Comparison of ENCODE assay signal across 18 mouse cellular contexts in genomic region chr2:136952238-136952637, GRCm38 (mm10).
A peak's percentile ranks its signal among the peaks of the same experiment; 100 is the strongest.
DNase-seq lines count a peak whose midpoint lies in the region; ATAC-seq and TF ChIP-seq lines count a peak whose summit lies in the region.
"Had no signal": no experiment of that assay in that cellular context is flagged by ENCODE, and none has a peak within 500 bp of the region (broad histone marks: within the 10 kb centered on the region; RNA-seq: fewer than 3 reads in every experiment).

No protein-coding gene starts in this region.

- H3K27ac ChIP-seq in kidney, embryonic 15.5 days, result no peak overlapping the region
- H3K27ac ChIP-seq in liver, embryonic 15.5 days (replicated peaks), result no peak overlapping the region
- no peak overlapping the region for H3K27ac ChIP-seq in midbrain, postnatal 0 days (ENCODE audit: low read depth, low read length)
- H3K27ac ChIP-seq: heart, embryonic 15.5 days; hindbrain, embryonic 13.5 days; left cerebral cortex, adult 2 months; limb, embryonic 15.5 days; midbrain, embryonic 12.5 days had no signal

- H3K4me1 ChIP-seq in kidney, embryonic 15.5 days, result peaks cover 10% of the 10 kb centered on the region; the same call in 1 of the 2 replicates
- peaks cover 24% of the 10 kb centered on the region for H3K4me1 ChIP-seq in liver, embryonic 15.5 days (replicated peaks)
- no peaks in the 10 kb centered on the region for H3K4me1 ChIP-seq in midbrain, postnatal 0 days (ENCODE audit: insufficient read depth, low read length)
- H3K4me1 ChIP-seq: hindbrain, embryonic 13.5 days; midbrain, embryonic 12.5 days had no signal

- H3K9ac ChIP-seq in kidney, embryonic 15.5 days, result no peak overlapping the region
- H3K9ac ChIP-seq in liver, embryonic 15.5 days, result no peak overlapping the region
- no peak overlapping the region for H3K9ac ChIP-seq in midbrain, postnatal 0 days (replicated peaks; ENCODE audit: low read length, poor library complexity, severe bottlenecking)
- H3K9ac ChIP-seq: heart, embryonic 15.5 days; hindbrain, embryonic 13.5 days; limb, embryonic 15.5 days; midbrain, embryonic 12.5 days had no signal

- no peak overlapping the region for H3K4me3 ChIP-seq in kidney, embryonic 15.5 days (replicated peaks)
- no peak overlapping the region for H3K4me3 ChIP-seq in liver, embryonic 15.5 days (replicated peaks)
- H3K4me3 ChIP-seq in midbrain, postnatal 0 days (ENCODE audit: low read depth, low read length), result no peak overlapping the region
- H3K4me3 ChIP-seq: erythroblast, embryonic 14.5 days; heart, embryonic 15.5 days; hindbrain, embryonic 13.5 days; left cerebral cortex, adult 2 months; limb, embryonic 15.5 days; midbrain, embryonic 12.5 days had no signal

- no peaks in the 10 kb centered on the region for H3K9me3 ChIP-seq in kidney, embryonic 15.5 days (replicated peaks)
- no peaks in the 10 kb centered on the region for H3K9me3 ChIP-seq in liver, embryonic 15.5 days (replicated peaks)
- no peaks in the 10 kb centered on the region for H3K9me3 ChIP-seq in midbrain, postnatal 0 days (ENCODE audit: low read length)
- H3K9me3 ChIP-seq: heart, embryonic 15.5 days; hindbrain, embryonic 13.5 days; limb, embryonic 15.5 days; midbrain, embryonic 12.5 days had no signal

- intact Hi-C loops in left cerebral cortex, postnatal 14 days (cut with DNase I), result no loop called here

- no peaks in the 10 kb centered on the region for H3K27me3 ChIP-seq in kidney, embryonic 15.5 days
- H3K27me3 ChIP-seq in liver, embryonic 15.5 days, result no peaks in the 10 kb centered on the region
- H3K27me3 ChIP-seq in midbrain, postnatal 0 days (ENCODE audit: insufficient read depth, low read length), result no peaks in the 10 kb centered on the region
- H3K27me3 ChIP-seq: CH12.LX; heart, embryonic 15.5 days; hindbrain, embryonic 13.5 days; limb, embryonic 15.5 days; midbrain, embryonic 12.5 days had no signal

- no peak overlapping the region for H3K4me2 ChIP-seq in kidney, embryonic 15.5 days
- no peak overlapping the region for H3K4me2 ChIP-seq in liver, embryonic 15.5 days
- H3K4me2 ChIP-seq in midbrain, postnatal 0 days (ENCODE audit: low read depth, low read length, poor library complexity, severe bottlenecking), result no peak overlapping the region
- H3K4me2 ChIP-seq: heart, embryonic 15.5 days; hindbrain, embryonic 13.5 days; limb, embryonic 15.5 days; midbrain, embryonic 12.5 days had no signal

- 62% methylated on average over 1 of the region's 1 CpGs for WGBS in kidney, embryonic 15.5 days
- 65% methylated on average over 1 of the region's 1 CpGs for WGBS in liver, embryonic 15.5 days (ENCODE audit: insufficient replicate concordance)
- WGBS in midbrain, postnatal 0 days, result 62% methylated on average over 1 of the region's 1 CpGs

- TF ChIP-seq CTCF in midbrain, postnatal 0 days (IDR thresholded peaks at IDR 0.05), result no peak

- peak; percentile 67; the same call in 1 of the 2 replicates for ATAC-seq in kidney, embryonic 15.5 days (replicated peaks; ENCODE audit: low FRiP score)
- ATAC-seq in liver, embryonic 15.5 days (ENCODE audit: insufficient read depth), result peak; percentile 54
- no peak for ATAC-seq in midbrain, postnatal 0 days (ENCODE audit: low FRiP score)

- no peaks in the 10 kb centered on the region for H3K36me3 ChIP-seq in kidney, embryonic 15.5 days
- H3K36me3 ChIP-seq in liver, embryonic 15.5 days (replicated peaks), result no peaks in the 10 kb centered on the region
- H3K36me3 ChIP-seq in midbrain, postnatal 0 days (ENCODE audit: insufficient read depth, low read length), result no peaks in the 10 kb centered on the region
- H3K36me3 ChIP-seq: heart, embryonic 15.5 days; hindbrain, embryonic 13.5 days; limb, embryonic 15.5 days; midbrain, embryonic 12.5 days had no signal

- peak; percentile 39 for DNase-seq in urinary bladder, postnatal 14 days (ENCODE audit: low spot score)
- no peak for DNase-seq in urinary bladder, postnatal 4 days (ENCODE audit: low spot score in 2 of 2)
- DNase-seq in left cerebral cortex, adult 8-10 months (ENCODE audit: low spot score in 2 of 2), result no peak
- no peak for DNase-seq in left cerebral cortex, postnatal 14 days (ENCODE audit: low spot score in 2 of 2)
- DNase-seq in midbrain, postnatal 0 days (ENCODE audit: low spot score), result no peak
- DNase-seq: cerebellum, adult 18-20 months; embryo, embryonic 11 days; right cerebral cortex, postnatal 25 days; thymus, postnatal 14 days had no signal
